Mouse (Mus musculus) erythroblast, embryonic 14.5 days (primary cell): ENCODE data around the gene Ndufa7.

Experiments used
- GATA1 ChIP-seq: IDR thresholded peaks from 2 replicates; pipeline ENCODE4 v1.6.1; 2012; ENCODE audit warnings: low read length, inconsistent platforms, mixed read lengths
- TAL1 ChIP-seq: IDR thresholded peaks from 3 replicates; pipeline ENCODE4 v1.6.1; 2012; ENCODE audit warnings: low read length, inconsistent platforms, mixed read lengths

- TF ChIP-seq GATA1 (no peak), TAL1 (no peak)
Observed at GRCm38 (mm10) chr17:33804745-33805144, 19.6 kb upstream of the Ndufa7 start.
